Mouse (Mus musculus) megakaryocyte progenitor cell, adult 5-6 weeks (primary cell): Measurements from ENCODE around the gene Robo2. TPM values are rescaled to one million over a fixed set of nuclear protein-coding genes. Genes with fewer than 3 reads are reported as not detected.
"Not testable (repeated sequence)": the region's sequence is repeated elsewhere in the genome, so short reads cannot be mapped to it uniquely, and the experiment has no call there.

Experiments used
- ATAC-seq: replicated peaks from 2 replicates; pipeline ENCODE4 v1.8.0; 2016; ENCODE audit warnings: mild to moderate bottlenecking, moderate TSS enrichment, inconsistent platforms; ENCODE audit not compliant: poor library complexity
- total RNA-seq, 2 experiments: library from RNA; stranded (forward) in 1 of 2; stranded (reverse) in 1 of 2; fragments of 157-497, 149-512 nt in 1 of 2; fragments of 200-1000 nt in 1 of 2; gene quantifications; 2 replicates each; pipeline versions ENCODE4 v1.2.3 to v1.2.4; 2015 to 2017

Robo2 gene
- total RNA-seq, 2 experiments from 2014 or later = not detected

- ATAC-seq = no peak
Measured at GRCm38 (mm10) chr16:74089951-74090350, 321.7 kb downstream of the Robo2 start.

GRCm38 (mm10) chr16:74084188-74084587 lies 327.4 kb downstream of the Robo2 start:
- no peak for ATAC-seq

GRCm38 (mm10) chr16:74072671-74073070 lies 339.0 kb downstream of the Robo2 start:
- no peak for ATAC-seq

- ATAC-seq = no peak
Measured at GRCm38 (mm10) chr16:74070628-74071027, 341.0 kb downstream of the Robo2 start.

- no peak for ATAC-seq
Measured at GRCm38 (mm10) chr16:74065958-74066357, 345.7 kb downstream of the Robo2 start.

- no peak for ATAC-seq
Measured at GRCm38 (mm10) chr16:74061951-74062350, 349.7 kb downstream of the Robo2 start.

GRCm38 (mm10) chr16:74061479-74061878 lies 350.1 kb downstream of the Robo2 start:
- ATAC-seq = no peak

GRCm38 (mm10) chr16:74056886-74057285 lies 354.7 kb downstream of the Robo2 start:
- no peak for ATAC-seq

GRCm38 (mm10) chr16:74056210-74056609 lies 355.4 kb downstream of the Robo2 start:
- no peak for ATAC-seq

- ATAC-seq = no peak
Measured at GRCm38 (mm10) chr16:74055061-74055751, 356.4 kb downstream of the Robo2 start.

GRCm38 (mm10) chr16:74049467-74049866 lies 362.2 kb downstream of the Robo2 start:
- ATAC-seq = no peak

- ATAC-seq = no peak
Measured at GRCm38 (mm10) chr16:74048980-74049379, 362.6 kb downstream of the Robo2 start.

GRCm38 (mm10) chr16:74047232-74047631 lies 364.4 kb downstream of the Robo2 start:
- ATAC-seq = no peak

- ATAC-seq = not testable (repeated sequence)
Measured at GRCm38 (mm10) chr16:74040797-74041196, 370.8 kb downstream of the Robo2 start.

GRCm38 (mm10) chr16:74027822-74028221 lies 383.8 kb downstream of the Robo2 start:
- no peak for ATAC-seq

GRCm38 (mm10) chr16:74022281-74022978 lies 389.2 kb downstream of the Robo2 start:
- ATAC-seq = no peak

- no peak for ATAC-seq
Measured at GRCm38 (mm10) chr16:74005767-74006166, 405.9 kb downstream of the Robo2 start.

GRCm38 (mm10) chr16:74001331-74001730 lies 410.3 kb downstream of the Robo2 start:
- no peak for ATAC-seq

- ATAC-seq = no peak
Measured at GRCm38 (mm10) chr16:73991212-73991611, 420.4 kb downstream of the Robo2 start.

GRCm38 (mm10) chr16:73969573-73969972 lies 442.1 kb downstream of the Robo2 start:
- no peak for ATAC-seq

- no peak for ATAC-seq
Measured at GRCm38 (mm10) chr16:73964366-73964926, 447.2 kb downstream of the Robo2 start.

- ATAC-seq = no peak
Measured at GRCm38 (mm10) chr16:73959479-73959970, 452.1 kb downstream of the Robo2 start.
